Comparison of ENCODE assay signal across 10 mouse cellular contexts in genomic region chr5:27416571-27416970, GRCm38 (mm10).
DNase-seq lines count a peak whose midpoint lies in the region; ATAC-seq and TF ChIP-seq lines count a peak whose summit lies in the region.
"Had no signal": no experiment of that assay in that cellular context is flagged by ENCODE, and none has a peak within 500 bp of the region (broad histone marks: within the 10 kb centered on the region; RNA-seq: fewer than 3 reads in every experiment).

No protein-coding gene starts in this region.

- H3K27me3 ChIP-seq in G1E (ENCODE audit: insufficient read depth, low read length), result no peaks in the 10 kb centered on the region
- H3K27me3 ChIP-seq in hindbrain, embryonic 16.5 days (replicated peaks; ENCODE audit: control insufficient read depth, insufficient read depth, low read length), result no peaks in the 10 kb centered on the region
- H3K27me3 ChIP-seq: limb, embryonic 12.5 days had no signal

- no peak for ATAC-seq in G1E (ENCODE audit: extremely low read depth, insufficient number of reproducible peaks, low FRiP score, poor library complexity, severe bottlenecking)
- ATAC-seq in hindbrain, embryonic 16.5 days, result peak; percentile 43; the same call in 1 of the 2 replicates
- no peak for ATAC-seq in activated CD4-positive, CD25-positive, alpha-beta regulatory T cell, adult 4 months

- no peaks in the 10 kb centered on the region for H3K4me1 ChIP-seq in G1E (ENCODE audit: insufficient read depth, low read depth, low read length)
- H3K4me1 ChIP-seq in hindbrain, embryonic 16.5 days (ENCODE audit: control insufficient read depth, insufficient read depth, low read depth, low read length), result no peaks in the 10 kb centered on the region
- H3K4me1 ChIP-seq: limb, embryonic 12.5 days had no signal

- H3K4me2 ChIP-seq in hindbrain, embryonic 16.5 days (ENCODE audit: low read length), result no peak overlapping the region
- H3K4me2 ChIP-seq: heart, embryonic 11.5 days; limb, embryonic 12.5 days had no signal

- no peaks in the 10 kb centered on the region for H3K36me3 ChIP-seq in G1E (replicated peaks)
- H3K36me3 ChIP-seq in hindbrain, embryonic 16.5 days (ENCODE audit: control insufficient read depth, insufficient read depth, low read length), result no peaks in the 10 kb centered on the region
- H3K36me3 ChIP-seq: limb, embryonic 12.5 days had no signal

- H3K9me3 ChIP-seq in G1E (replicated peaks), result no peaks in the 10 kb centered on the region
- H3K9me3 ChIP-seq in hindbrain, embryonic 16.5 days (ENCODE audit: control insufficient read depth, low read length), result no peaks in the 10 kb centered on the region
- H3K9me3 ChIP-seq: limb, embryonic 12.5 days had no signal

- intact Hi-C loops in heart, postnatal 25 days (cut with DNase I), result loop anchor here (5.0 kb wide), 1 partner anchor 339 kb away; no protein-coding TSS in a partner anchor

- H3K27ac ChIP-seq in hindbrain, embryonic 16.5 days (ENCODE audit: low read depth, low read length), result no peak overlapping the region
- H3K27ac ChIP-seq: limb, embryonic 12.5 days had no signal

- DNase-seq in heart, postnatal 4 days, result peak; percentile 5
- DNase-seq in heart, postnatal 25 days (ENCODE audit: low spot score), result no peak
- DNase-seq in 3T3-L1 (ENCODE audit: low read depth, low spot score) (peak; percentile 33), G1E (ENCODE audit: low spot score) (no peak)
- DNase-seq in spleen, postnatal 14 days (ENCODE audit: low spot score in 2 of 2), result no peak
- DNase-seq in thymus, postnatal 10 days (ENCODE audit: low spot score in 2 of 2), result no peak

- no peak overlapping the region for H3K4me3 ChIP-seq in G1E (ENCODE audit: low read depth, low read length)
- H3K4me3 ChIP-seq in hindbrain, embryonic 16.5 days (ENCODE audit: low read length), result no peak overlapping the region
- H3K4me3 ChIP-seq: limb, embryonic 12.5 days had no signal

- H3K9ac ChIP-seq in hindbrain, embryonic 16.5 days (ENCODE audit: low read depth, low read length), result no peak overlapping the region
- H3K9ac ChIP-seq: limb, embryonic 12.5 days had no signal

- 0 out of 2 replicates have a peak, but pooled peaks have one; percentile 10 for TF ChIP-seq CTCF in G1E (IDR thresholded peaks at IDR 0.05; ENCODE audit: low read depth, low read length)

- 60% methylated on average over 4 of the region's 4 CpGs for WGBS in hindbrain, embryonic 16.5 days

Comparison
In these comparisons a context has a peak if more than half of its experiments do, and no peak if none do; other contexts are left out.
1. DNase-seq: peak in heart, postnatal 4 days (single experiment) and 3T3-L1 (single experiment); none in heart, postnatal 25 days (single experiment), G1E (single experiment), spleen, postnatal 14 days (0 of 2) and thymus, postnatal 10 days (0 of 2).